Mouse (Mus musculus): ENCODE data around the gene Bpifc. TPM values are rescaled to one million over a fixed set of nuclear protein-coding genes. Genes with fewer than 3 reads are reported as not detected.

Bpifc gene
- polyA plus RNA-seq, 1 experiment from 2014 or later, result not detected

DNA sequence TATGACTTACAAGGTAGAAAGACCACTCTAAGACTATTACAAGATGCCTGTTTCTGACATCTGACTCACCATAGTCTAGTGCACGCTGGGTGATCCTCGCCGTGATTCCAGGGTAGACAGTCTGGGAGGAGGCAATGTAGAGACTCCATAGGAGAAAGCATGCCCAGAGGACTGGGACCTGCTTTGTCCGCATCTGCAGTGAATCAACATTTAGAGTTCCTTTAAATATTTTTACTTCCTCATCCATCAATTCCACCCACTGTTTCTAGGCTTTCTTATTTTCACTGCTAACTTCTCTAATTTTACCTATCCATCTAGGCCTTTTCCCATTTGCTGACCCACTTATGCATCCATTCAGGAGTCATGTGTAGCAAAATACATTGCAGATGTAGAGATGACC, 11.2 kb downstream of the Bpifc start:
- H3K4me2 ChIP-seq (ENCODE audit: low read length), result no peak overlapping the region
- no peaks in the 10 kb centered on the region for H3K4me1 ChIP-seq (ENCODE audit: control insufficient read depth, insufficient read depth, low read length)
- WGBS, result 94% methylated on average over 4 of the region's 4 CpGs
- no peak overlapping the region for H3K9ac ChIP-seq (ENCODE audit: low read depth, low read length)
- no peak overlapping the region for H3K27ac ChIP-seq (ENCODE audit: low read length)
- H3K27me3 ChIP-seq (ENCODE audit: control insufficient read depth, insufficient read depth, low read depth, low read length), result no peaks in the 10 kb centered on the region
- no peaks in the 10 kb centered on the region for H3K9me3 ChIP-seq (replicated peaks; ENCODE audit: control insufficient read depth, low read length, poor library complexity, severe bottlenecking)
- no peak for ATAC-seq
- H3K4me3 ChIP-seq (ENCODE audit: low read depth, low read length), result no peak overlapping the region
- no peaks in the 10 kb centered on the region for H3K36me3 ChIP-seq (ENCODE audit: control insufficient read depth, insufficient read depth, low read length)

- WGBS, result 91% methylated on average over 5 of the region's 5 CpGs
- Histone ChIP-seq H3K4me1 (ENCODE audit: control insufficient read depth, insufficient read depth, low read length) (no peaks in the 10 kb centered on the region), H3K36me3 (ENCODE audit: control insufficient read depth, insufficient read depth, low read length) (no peaks in the 10 kb centered on the region), H3K4me3 (ENCODE audit: low read depth, low read length) (no peak overlapping the region), H3K9me3 (replicated peaks; ENCODE audit: control insufficient read depth, low read length, poor library complexity, severe bottlenecking) (no peaks in the 10 kb centered on the region), H3K27ac (ENCODE audit: low read length) (no peak overlapping the region), H3K27me3 (ENCODE audit: control insufficient read depth, insufficient read depth, low read depth, low read length) (no peaks in the 10 kb centered on the region), H3K4me2 (ENCODE audit: low read length) (no peak overlapping the region), H3K9ac (ENCODE audit: low read depth, low read length) (no peak overlapping the region)
- ATAC-seq, result no peak
Measured at GRCm38 (mm10) chr10:85994543-85995104, 17.1 kb downstream of the Bpifc start.

DNA sequence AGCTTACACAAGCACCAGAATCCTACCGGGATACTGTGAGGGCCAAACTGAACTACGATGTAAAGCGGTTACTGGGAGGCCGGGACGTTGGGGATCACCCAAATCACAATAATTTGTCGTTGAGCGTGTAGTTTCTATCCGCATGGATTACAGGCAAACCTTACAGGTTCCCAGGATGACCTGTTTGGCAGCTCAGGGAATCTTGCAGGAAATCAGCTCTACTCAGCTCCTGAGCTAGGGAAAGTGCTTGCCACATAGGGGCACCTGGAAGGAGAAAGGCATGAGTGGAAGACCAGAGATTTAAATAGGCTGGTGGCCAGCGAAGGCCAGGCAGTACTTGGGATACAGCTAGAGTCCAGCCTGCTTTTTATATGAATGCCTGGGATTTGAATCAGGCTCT, 17.9 kb downstream of the Bpifc start:
- Histone ChIP-seq H3K36me3 (ENCODE audit: control insufficient read depth, insufficient read depth, low read length) (no peaks in the 10 kb centered on the region), H3K27me3 (ENCODE audit: control insufficient read depth, insufficient read depth, low read depth, low read length) (no peaks in the 10 kb centered on the region), H3K9ac (ENCODE audit: low read depth, low read length) (no peak overlapping the region), H3K4me3 (ENCODE audit: low read depth, low read length) (no peak overlapping the region), H3K4me2 (ENCODE audit: low read length) (no peak overlapping the region), H3K9me3 (replicated peaks; ENCODE audit: control insufficient read depth, low read length, poor library complexity, severe bottlenecking) (no peaks in the 10 kb centered on the region), H3K27ac (ENCODE audit: low read length) (no peak overlapping the region), H3K4me1 (ENCODE audit: control insufficient read depth, insufficient read depth, low read length) (no peaks in the 10 kb centered on the region)
- 90% methylated on average over 9 of the region's 9 CpGs for WGBS
- ATAC-seq, result no peak

GRCm38 (mm10) chr10:85992412-85992811, 19.3 kb downstream of the Bpifc start:
- Histone ChIP-seq H3K36me3 (ENCODE audit: control insufficient read depth, insufficient read depth, low read length) (no peaks in the 10 kb centered on the region), H3K4me1 (ENCODE audit: control insufficient read depth, insufficient read depth, low read length) (no peaks in the 10 kb centered on the region), H3K9ac (ENCODE audit: low read depth, low read length) (no peak overlapping the region), H3K9me3 (replicated peaks; ENCODE audit: control insufficient read depth, low read length, poor library complexity, severe bottlenecking) (no peaks in the 10 kb centered on the region), H3K4me3 (ENCODE audit: low read depth, low read length) (no peak overlapping the region), H3K27me3 (ENCODE audit: control insufficient read depth, insufficient read depth, low read depth, low read length) (no peaks in the 10 kb centered on the region), H3K27ac (ENCODE audit: low read length) (no peak overlapping the region), H3K4me2 (ENCODE audit: low read length) (no peak overlapping the region)
- 90% methylated on average over 4 of the region's 4 CpGs for WGBS
- no peak for ATAC-seq

DNA sequence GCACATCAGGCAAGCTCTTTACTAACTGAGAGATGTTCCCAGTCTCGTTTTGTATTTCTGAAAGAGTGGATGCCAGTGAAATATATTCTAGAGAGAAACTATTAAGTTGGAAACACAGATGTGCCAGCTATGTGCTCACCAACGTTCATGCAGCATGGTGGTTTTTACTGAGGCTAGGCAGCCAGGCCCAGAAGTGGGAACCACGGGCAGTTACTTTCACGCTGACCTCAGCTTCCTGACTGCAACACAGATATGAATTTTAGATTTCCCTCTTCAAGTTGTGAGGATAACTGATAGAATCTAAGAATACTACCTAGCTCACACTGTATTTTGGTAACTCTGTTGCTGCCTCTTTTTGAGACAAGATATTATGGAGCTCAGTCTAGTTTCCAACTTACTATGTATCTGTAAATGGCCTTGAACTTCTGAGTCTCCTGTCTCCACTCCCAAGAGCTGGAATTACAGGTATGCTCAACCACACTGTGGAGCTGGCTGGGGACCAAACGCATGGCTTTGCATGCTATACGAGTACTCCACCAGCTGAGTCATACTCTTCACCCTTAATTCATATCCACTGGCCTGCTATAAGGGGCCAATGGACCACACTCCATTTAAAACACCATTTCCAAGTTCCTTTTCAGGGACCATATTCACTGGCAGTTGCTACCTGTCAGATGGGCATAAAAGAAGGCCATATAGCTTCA, 22.1 kb downstream of the Bpifc start:
- H3K4me1 ChIP-seq (ENCODE audit: control insufficient read depth, insufficient read depth, low read length), result no peaks in the 10 kb centered on the region
- no peak overlapping the region for H3K9ac ChIP-seq (ENCODE audit: low read depth, low read length)
- no peaks in the 10 kb centered on the region for H3K36me3 ChIP-seq (ENCODE audit: control insufficient read depth, insufficient read depth, low read length)
- H3K27me3 ChIP-seq (ENCODE audit: control insufficient read depth, insufficient read depth, low read depth, low read length), result no peaks in the 10 kb centered on the region
- no peaks in the 10 kb centered on the region for H3K9me3 ChIP-seq (replicated peaks; ENCODE audit: control insufficient read depth, low read length, poor library complexity, severe bottlenecking)
- H3K27ac ChIP-seq (ENCODE audit: low read length), result no peak overlapping the region
- no peak overlapping the region for H3K4me2 ChIP-seq (ENCODE audit: low read length)
- WGBS, result 81% methylated on average over 6 of the region's 6 CpGs
- no peak for ATAC-seq
- no peak overlapping the region for H3K4me3 ChIP-seq (ENCODE audit: low read depth, low read length)

DNA sequence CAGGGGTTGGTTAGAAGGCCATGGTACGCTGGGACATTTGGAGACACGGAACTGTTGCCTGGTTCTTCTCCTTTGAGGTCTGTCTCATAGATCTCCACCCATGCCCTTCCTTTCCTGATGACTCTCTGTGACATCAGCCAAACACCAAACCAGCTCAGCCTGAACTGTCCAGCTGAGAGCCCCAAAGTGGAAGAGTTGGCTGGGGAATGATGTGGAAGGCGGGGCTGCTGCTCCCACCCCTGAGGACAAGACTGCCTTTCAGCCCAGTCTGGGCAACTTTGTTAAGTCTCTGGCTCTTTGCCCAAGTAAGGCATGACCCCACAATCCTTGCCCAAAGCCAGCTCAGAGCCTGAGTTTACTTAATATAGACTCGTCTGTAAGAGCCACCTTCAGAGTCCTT, 38.8 kb downstream of the Bpifc start:
- no peaks in the 10 kb centered on the region for H3K36me3 ChIP-seq (ENCODE audit: control insufficient read depth, insufficient read depth, low read length)
- H3K4me2 ChIP-seq (ENCODE audit: low read length), result no peak overlapping the region
- H3K4me3 ChIP-seq (ENCODE audit: low read depth, low read length), result no peak overlapping the region
- 84% methylated on average over 4 of the region's 4 CpGs for WGBS
- no peak overlapping the region for H3K27ac ChIP-seq (ENCODE audit: low read length)
- no peaks in the 10 kb centered on the region for H3K4me1 ChIP-seq (ENCODE audit: control insufficient read depth, insufficient read depth, low read length)
- no peaks in the 10 kb centered on the region for H3K9me3 ChIP-seq (replicated peaks; ENCODE audit: control insufficient read depth, low read length, poor library complexity, severe bottlenecking)
- H3K9ac ChIP-seq (ENCODE audit: low read depth, low read length), result no peak overlapping the region
- ATAC-seq, result no peak
- H3K27me3 ChIP-seq (ENCODE audit: control insufficient read depth, insufficient read depth, low read depth, low read length), result no peaks in the 10 kb centered on the region

DNA sequence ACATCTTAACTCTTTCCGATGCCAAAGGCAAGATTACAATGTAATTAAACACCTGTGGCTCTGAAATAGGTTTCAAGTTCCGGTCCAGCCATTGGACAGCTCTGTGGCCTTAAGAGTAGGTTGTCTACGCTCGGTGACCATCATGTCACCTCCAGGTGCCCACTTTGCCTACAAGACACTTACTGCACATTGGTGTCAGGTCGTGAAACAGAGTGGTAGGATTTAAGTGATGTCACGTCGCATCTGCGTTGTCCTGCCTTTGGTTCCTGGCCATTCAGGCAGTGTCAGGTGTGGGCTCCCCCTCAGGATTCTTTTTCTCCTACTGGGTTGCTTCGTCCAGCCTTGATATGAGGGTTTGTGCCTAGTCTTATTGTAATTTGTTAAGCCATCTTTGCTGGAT, 39.9 kb downstream of the Bpifc start:
- Histone ChIP-seq H3K4me3 (ENCODE audit: low read depth, low read length) (no peak overlapping the region), H3K9ac (ENCODE audit: low read depth, low read length) (no peak overlapping the region), H3K36me3 (ENCODE audit: control insufficient read depth, insufficient read depth, low read length) (no peaks in the 10 kb centered on the region), H3K9me3 (replicated peaks; ENCODE audit: control insufficient read depth, low read length, poor library complexity, severe bottlenecking) (no peaks in the 10 kb centered on the region), H3K4me1 (ENCODE audit: control insufficient read depth, insufficient read depth, low read length) (no peaks in the 10 kb centered on the region), H3K27me3 (ENCODE audit: control insufficient read depth, insufficient read depth, low read depth, low read length) (no peaks in the 10 kb centered on the region), H3K4me2 (ENCODE audit: low read length) (no peak overlapping the region), H3K27ac (ENCODE audit: low read length) (no peak overlapping the region)
- WGBS, result 91% methylated on average over 9 of the region's 9 CpGs
- ATAC-seq, result no peak

DNA sequence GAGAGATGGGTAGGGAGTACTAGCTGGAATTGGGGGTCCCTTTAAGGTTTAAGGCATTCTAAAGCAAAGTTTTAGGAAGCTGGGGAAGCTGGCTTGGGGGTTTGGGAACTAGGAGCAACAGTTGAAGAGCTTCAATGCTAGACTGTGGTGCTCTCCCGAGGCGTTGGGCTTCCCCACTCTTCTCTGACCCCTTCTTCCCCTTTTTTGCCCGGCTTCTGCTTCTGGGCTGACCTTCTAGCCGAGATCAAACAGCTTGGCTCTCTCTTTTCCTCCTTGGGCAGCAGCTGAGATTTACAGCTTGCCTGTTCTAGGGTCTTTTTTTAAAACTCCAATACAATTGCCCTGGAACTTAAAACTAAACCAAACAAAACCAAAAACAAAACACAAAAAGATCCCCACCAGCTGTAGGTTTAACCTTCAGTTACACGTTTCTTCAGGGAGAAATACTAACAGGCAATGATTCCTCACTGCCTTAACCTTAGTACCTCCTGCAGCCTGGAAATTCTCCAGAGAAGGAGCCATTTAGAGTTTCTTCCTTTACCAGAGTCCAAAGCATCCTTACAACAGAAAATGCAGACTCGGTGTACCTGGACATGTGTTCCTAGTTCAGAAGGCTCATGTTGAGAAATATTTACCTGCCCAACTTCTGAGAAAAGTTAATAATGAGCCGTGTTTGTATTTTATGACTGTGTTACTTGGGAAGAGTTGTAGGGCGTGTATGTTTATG, 41.6 kb downstream of the Bpifc start:
- H3K27me3 ChIP-seq (ENCODE audit: control insufficient read depth, insufficient read depth, low read depth, low read length), result no peaks in the 10 kb centered on the region
- H3K4me2 ChIP-seq (ENCODE audit: low read length), result no peak overlapping the region
- no peaks in the 10 kb centered on the region for H3K4me1 ChIP-seq (ENCODE audit: control insufficient read depth, insufficient read depth, low read length)
- 76% methylated on average over 8 of the region's 8 CpGs for WGBS
- no peaks in the 10 kb centered on the region for H3K36me3 ChIP-seq (ENCODE audit: control insufficient read depth, insufficient read depth, low read length)
- no peak overlapping the region for H3K9ac ChIP-seq (ENCODE audit: low read depth, low read length)
- no peak overlapping the region for H3K27ac ChIP-seq (ENCODE audit: low read length)
- ATAC-seq, result no peak
- H3K4me3 ChIP-seq (ENCODE audit: low read depth, low read length), result no peak overlapping the region
- no peaks in the 10 kb centered on the region for H3K9me3 ChIP-seq (replicated peaks; ENCODE audit: control insufficient read depth, low read length, poor library complexity, severe bottlenecking)

DNA sequence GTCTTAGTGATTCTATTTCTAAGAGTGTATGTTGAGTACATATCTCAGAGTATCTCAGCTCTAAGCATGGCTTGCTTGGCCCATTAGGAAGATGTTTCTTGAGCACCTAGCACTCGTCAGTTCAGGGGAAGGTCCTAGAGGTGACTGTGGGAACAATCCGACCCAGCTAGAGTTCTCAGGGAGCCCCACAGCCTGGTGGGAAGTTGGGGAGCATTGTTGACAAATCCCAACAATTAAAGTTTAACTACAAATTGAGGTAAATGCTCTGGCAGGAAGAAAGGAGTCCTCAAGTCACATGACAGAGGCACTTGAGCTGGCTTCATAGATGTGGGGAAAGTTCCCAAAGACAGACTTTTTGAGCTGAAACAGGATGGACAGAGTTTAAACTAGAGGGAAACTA, 43.0 kb downstream of the Bpifc start:
- WGBS, result 50% methylated on average over 2 of the region's 2 CpGs
- H3K9me3 ChIP-seq (replicated peaks; ENCODE audit: control insufficient read depth, low read length, poor library complexity, severe bottlenecking), result no peaks in the 10 kb centered on the region
- H3K27ac ChIP-seq (ENCODE audit: low read length), result no peak overlapping the region
- no peaks in the 10 kb centered on the region for H3K27me3 ChIP-seq (ENCODE audit: control insufficient read depth, insufficient read depth, low read depth, low read length)
- no peaks in the 10 kb centered on the region for H3K4me1 ChIP-seq (ENCODE audit: control insufficient read depth, insufficient read depth, low read length)
- ATAC-seq, result no peak
- H3K36me3 ChIP-seq (ENCODE audit: control insufficient read depth, insufficient read depth, low read length), result no peaks in the 10 kb centered on the region
- H3K9ac ChIP-seq (ENCODE audit: low read depth, low read length), result no peak overlapping the region
- no peak overlapping the region for H3K4me3 ChIP-seq (ENCODE audit: low read depth, low read length)
- no peak overlapping the region for H3K4me2 ChIP-seq (ENCODE audit: low read length)
